Mouse (Mus musculus) liver, adult 2 months (tissue): Measurements from ENCODE around the gene Jhy.

ENCODE experiments used
- CTCF ChIP-seq: fragments of 200-500 bp; IDR thresholded peaks from 2 replicates; pipeline ENCODE4 v1.5.1; 2011; ENCODE audit warnings: low read depth, low read length, control low read depth
- POLR2A ChIP-seq: fragments of 200-500 bp; IDR thresholded peaks from 2 replicates; pipeline ENCODE4 v1.6.1; 2011; ENCODE audit warnings: low read length, control low read depth; ENCODE audit not compliant: insufficient read depth; ENCODE audit errors: extremely low read depth

DNA sequence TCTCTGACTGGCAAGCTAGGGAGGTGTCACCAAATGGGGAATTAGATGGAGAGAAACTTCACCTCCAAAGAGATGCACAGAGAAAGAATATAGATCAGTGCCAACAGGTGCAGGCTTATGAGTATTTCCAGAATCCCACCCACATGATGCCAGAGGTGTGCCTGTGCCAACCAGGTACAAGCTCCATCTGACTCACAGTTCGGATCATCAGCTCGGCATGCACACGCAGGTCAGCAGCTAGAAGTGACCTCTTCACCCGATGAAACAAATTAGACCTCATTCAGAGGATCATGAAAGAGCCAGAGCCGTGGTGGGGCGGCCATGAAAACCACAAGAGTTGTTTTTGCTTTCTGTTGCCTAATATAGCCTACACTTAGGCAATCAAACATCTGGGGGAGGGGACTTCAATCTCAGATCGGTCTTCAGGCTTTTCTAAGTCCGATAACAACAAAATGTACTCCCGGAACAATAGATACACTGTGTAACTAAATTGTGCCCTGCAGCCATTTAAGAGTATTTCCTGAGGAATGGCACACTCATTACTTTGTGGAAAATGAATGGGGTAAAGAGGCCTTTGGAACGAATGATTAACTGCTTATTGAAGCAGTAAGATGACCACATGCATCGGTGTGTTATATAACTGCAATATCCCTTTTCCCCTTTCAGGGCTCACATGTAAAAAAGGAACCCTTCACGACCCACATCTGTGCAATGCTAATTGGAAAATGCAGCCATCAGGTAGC lies 45.9 kb downstream of the Jhy start:
- TF ChIP-seq POLR2A (no peak), CTCF (no peak)
